In the genomic region with DNA sequence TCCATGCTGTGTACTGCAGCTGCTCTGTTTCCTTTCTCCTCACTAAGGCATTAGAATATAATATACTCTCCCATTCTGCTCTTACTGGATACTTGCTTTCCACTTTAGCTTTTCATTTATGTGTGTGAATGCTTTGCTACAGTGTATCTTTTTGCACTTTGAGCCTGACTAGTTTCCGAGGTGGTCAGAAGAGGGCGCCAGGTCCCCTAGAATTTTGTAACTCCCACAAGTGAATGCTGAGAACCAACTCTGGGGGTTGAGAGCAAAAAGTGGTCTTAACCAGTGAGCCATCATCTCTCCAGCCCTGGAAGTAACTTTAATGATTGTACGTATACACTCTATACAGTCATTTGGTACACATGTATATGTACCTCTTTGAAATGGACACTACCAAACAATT, we compare ENCODE assay signal across 9 mouse cellular contexts. TPM values are rescaled to one million over a fixed set of nuclear protein-coding genes. Genes with fewer than 3 reads are reported as not detected.
DNase-seq lines count a peak whose midpoint lies in the region; ATAC-seq and TF ChIP-seq lines count a peak whose summit lies in the region.
"Had no signal": no experiment of that assay in that cellular context is flagged by ENCODE, and none has a peak within 500 bp of the region (broad histone marks: within the 10 kb centered on the region; RNA-seq: fewer than 3 reads in every experiment).

No protein-coding gene starts in this region.

- TF ChIP-seq CTCF in liver, postnatal 0 days (IDR thresholded peaks at IDR 0.05; ENCODE audit: low read depth): peak; percentile 23
- peak; percentile 65 for TF ChIP-seq CTCF in midbrain, postnatal 0 days (IDR thresholded peaks at IDR 0.05)

- DNase-seq in adrenal gland, adult 2 months: peak; percentile 11
- DNase-seq in adrenal gland, postnatal 4 days (ENCODE audit: low spot score in 2 of 2): no peak
- DNase-seq in liver, postnatal 0 days: no peak
- DNase-seq in embryo, embryonic 10 days (ENCODE audit: low spot score): peak; percentile 58
- peak; percentile 33 for DNase-seq in heart, postnatal 4 days
- DNase-seq in midbrain, postnatal 0 days (ENCODE audit: low spot score): peak; percentile 53
- no peak for DNase-seq in ovary, postnatal 10 days (ENCODE audit: low spot score)

- no peak overlapping the region for H3K4me2 ChIP-seq in liver, postnatal 0 days (ENCODE audit: low read depth, low read length)
- no peak overlapping the region for H3K4me2 ChIP-seq in liver, embryonic 12.5 days
- peak overlapping the region; percentile 93 for H3K4me2 ChIP-seq in midbrain, postnatal 0 days (ENCODE audit: low read depth, low read length, poor library complexity, severe bottlenecking)

- H3K27ac ChIP-seq in liver, postnatal 0 days (ENCODE audit: low read depth): no peak overlapping the region
- H3K27ac ChIP-seq in liver, embryonic 12.5 days: no peak overlapping the region
- no peak overlapping the region for H3K27ac ChIP-seq in midbrain, postnatal 0 days (ENCODE audit: low read depth, low read length)

- no peaks in the 10 kb centered on the region for H3K4me1 ChIP-seq in liver, postnatal 0 days (ENCODE audit: insufficient read depth)
- H3K4me1 ChIP-seq in liver, embryonic 12.5 days: no peaks in the 10 kb centered on the region
- peaks cover 3% of the 10 kb centered on the region; the same call in 1 of the 2 replicates for H3K4me1 ChIP-seq in midbrain, postnatal 0 days (ENCODE audit: insufficient read depth, low read length)

- no peaks in the 10 kb centered on the region; the same call in 1 of the 2 replicates for H3K9me3 ChIP-seq in liver, postnatal 0 days (ENCODE audit: low read length)
- H3K9me3 ChIP-seq in liver, embryonic 12.5 days (replicated peaks): no peaks in the 10 kb centered on the region
- no peaks in the 10 kb centered on the region for H3K9me3 ChIP-seq in midbrain, postnatal 0 days (ENCODE audit: low read length)

- 30% methylated on average over 3 of the region's 3 CpGs for WGBS in liver, postnatal 0 days (ENCODE audit: insufficient replicate concordance)
- 26% methylated on average over 3 of the region's 3 CpGs for WGBS in liver, embryonic 12.5 days (ENCODE audit: insufficient replicate concordance)
- WGBS in midbrain, postnatal 0 days: 27% methylated on average over 3 of the region's 3 CpGs

- H3K9ac ChIP-seq in liver, postnatal 0 days (replicated peaks): no peak overlapping the region
- no peak overlapping the region for H3K9ac ChIP-seq in liver, embryonic 12.5 days
- no peak overlapping the region for H3K9ac ChIP-seq in midbrain, postnatal 0 days (replicated peaks; ENCODE audit: low read length, poor library complexity, severe bottlenecking)

- no peak overlapping the region for H3K4me3 ChIP-seq in liver, postnatal 0 days (ENCODE audit: low read depth, low read length)
- no peak overlapping the region for H3K4me3 ChIP-seq in liver, embryonic 12.5 days
- H3K4me3 ChIP-seq in midbrain, postnatal 0 days (ENCODE audit: low read depth, low read length): peak overlapping the region; percentile 74

- peaks cover 29% of the 10 kb centered on the region for H3K27me3 ChIP-seq in liver, postnatal 0 days (ENCODE audit: insufficient read depth, low read length)
- H3K27me3 ChIP-seq in liver, embryonic 12.5 days (replicated peaks): peaks cover 49% of the 10 kb centered on the region
- no peaks in the 10 kb centered on the region for H3K27me3 ChIP-seq in midbrain, postnatal 0 days (ENCODE audit: insufficient read depth, low read length)

- no peak for TF ChIP-seq EP300 in liver, postnatal 0 days (IDR thresholded peaks at IDR 0.05; ENCODE audit: low read depth)

- ATAC-seq in liver, postnatal 0 days: no peak
- ATAC-seq in liver, embryonic 12.5 days: no peak
- ATAC-seq in midbrain, postnatal 0 days (ENCODE audit: low FRiP score): no peak

- H3K36me3 ChIP-seq in liver, postnatal 0 days (replicated peaks; ENCODE audit: insufficient read depth, low read length): no peaks in the 10 kb centered on the region
- H3K36me3 ChIP-seq in liver, embryonic 12.5 days: no peaks in the 10 kb centered on the region
- no peaks in the 10 kb centered on the region for H3K36me3 ChIP-seq in midbrain, postnatal 0 days (ENCODE audit: insufficient read depth, low read length)

RNA-seq across cellular contexts. Expression of gene Lonrf2, which starts 1.6 kb away (rescaled TPM):
- 1 to 10 TPM; 4.6 to 7.1 TPM for total RNA-seq in adrenal gland, adult 2 months (2021)
- polyA plus RNA-seq in adrenal gland, adult 2 months (2012; rRNA removed): 2.9 TPM in 2 replicates
- 10 to 100 TPM in 1 of 2 experiments, 1 to 10 TPM in 1; 8.7 to 10.6 TPM for total RNA-seq in adrenal gland, postnatal 4 days (2021)
- polyA plus RNA-seq in liver, postnatal 0 days (2015; fragmentation: Nextera tagmentation; extraction: Ambion mirVana): 0.01 TPM in 1 of 2 replicates, not detected in the other
- 0.15 and 0.31 TPM in 2 replicates for polyA plus RNA-seq in liver, embryonic 12.5 days (2016; fragmentation: Nextera tagmentation; extraction: Ambion mirVana)
- total RNA-seq in heart, postnatal 4 days (2021): 1 to 10 TPM; 2.4 to 2.5 TPM
- total RNA-seq in midbrain, postnatal 0 days (2014; rRNA removed): 155 and 183 TPM in 2 replicates
- 24.2 and 28.8 TPM in 2 replicates for polyA plus RNA-seq in midbrain, postnatal 0 days (2015; fragmentation: Nextera tagmentation; extraction: Ambion mirVana)
- polyA plus RNA-seq: C2C12 had no signal

Comparison
In these comparisons a context has a peak if more than half of its experiments do, and no peak if none do; other contexts are left out.
1. DNase-seq: peak in adrenal gland, adult 2 months (single experiment), embryo, embryonic 10 days (single experiment), heart, postnatal 4 days (single experiment) and midbrain, postnatal 0 days (single experiment); none in adrenal gland, postnatal 4 days (0 of 2), liver, postnatal 0 days (single experiment) and ovary, postnatal 10 days (single experiment).
2. RNA of gene Lonrf2, which starts 1.6 kb away (total RNA-seq): 155 to 183 TPM in midbrain, postnatal 0 days; 8.7 to 10.6 TPM in adrenal gland, postnatal 4 days, 4.6 to 7.1 TPM in adrenal gland, adult 2 months and 2.4 to 2.5 TPM in heart, postnatal 4 days; every median in the first group is over 10 times any median in the second.